Mouse (Mus musculus) stomach, postnatal 0 days (tissue): ENCODE data around the gene Actg1. TPM values are rescaled to one million over a fixed set of nuclear protein-coding genes. Genes with fewer than 3 reads are reported as not detected.
A peak's percentile ranks its signal among the peaks of the same experiment; 100 is the strongest.

Experiments
- ATAC-seq: fragments of 200-750 bp; cut with Nextera tagmentation; 2 replicates; pipeline ENCODE4 v1.8.0; 2017; ENCODE audit not compliant: low FRiP score, low TSS enrichment
- DNase-seq: peaks from one replicate; pipeline ENCODE4 v3.0.0-alpha.2; 2016; ENCODE audit warnings: low spot score
- H3K27ac ChIP-seq: fragments of 300-500 bp; sonication (generic); replicated peaks from 2 replicates; pipeline ENCODE4 v1.5.1; 2014; ENCODE audit warnings: mild to moderate bottlenecking, control low read depth
- H3K27me3 ChIP-seq: fragments of 300-500 bp; sonication (generic); 2 replicates; pipeline ENCODE4 v1.6.1; 2014; ENCODE audit warnings: low read length; ENCODE audit not compliant: control insufficient read depth, insufficient read depth
- H3K36me3 ChIP-seq: fragments of 300-500 bp; sonication (generic); 2 replicates; pipeline ENCODE4 v1.6.1; 2014; ENCODE audit warnings: low read length, mixed read lengths; ENCODE audit not compliant: control insufficient read depth, insufficient read depth
- H3K4me1 ChIP-seq: fragments of 300-500 bp; sonication (generic); replicated peaks from 2 replicates; pipeline ENCODE4 v1.6.1; 2014; ENCODE audit warnings: antibody characterized with exemption; ENCODE audit not compliant: control insufficient read depth, insufficient read depth
- H3K4me2 ChIP-seq: fragments of 300-500 bp; sonication (generic); replicated peaks from 2 replicates; pipeline ENCODE4 v1.6.1; 2014; ENCODE audit warnings: low read depth, mild to moderate bottlenecking, control low read depth, moderate library complexity
- H3K4me3 ChIP-seq: fragments of 300-500 bp; sonication (generic); 2 replicates; pipeline ENCODE4 v1.5.1; 2014; ENCODE audit warnings: low read depth, low read length, control low read depth
- H3K9ac ChIP-seq: fragments of 300-500 bp; sonication (generic); 2 replicates; pipeline ENCODE4 v1.6.1; 2014; ENCODE audit warnings: mild to moderate bottlenecking, low read length, control low read depth, mixed read lengths
- H3K9me3 ChIP-seq: fragments of 300-500 bp; sonication (generic); 2 replicates; pipeline ENCODE4 v1.6.1; 2016; ENCODE audit warnings: low read length; ENCODE audit not compliant: control insufficient read depth
- CTCF ChIP-seq: IDR thresholded peaks from 2 replicates; pipeline ENCODE4 v1.5.1; 2016; ENCODE audit warnings: antibody characterized with exemption, low read depth, mild to moderate bottlenecking, moderate library complexity
- EP300 ChIP-seq: optimal IDR thresholded peaks from 2 replicates; pipeline ENCODE3; 2016; ENCODE audit warnings: antibody characterized with exemption
- WGBS: fragments of 180-500 bp; shearing (Covaris S2); extraction: QIAGEN DNeasy Blood & Tissue Kit; methylation state at CpG from one replicate; pipeline ENCODE4 v1.1.7; 2014; 5-methylcytosine and 5-hydroxymethylcytosine counted together
- polyA plus RNA-seq: library from polyadenylated mRNA; unstranded; fragments of >200 nt; fragmentation: Nextera tagmentation; extraction: Ambion mirVana; gene quantifications from 2 replicates; pipeline ENCODE4 v1.2.1, GENCODE M21; 2015

Gene Actg1
- polyA plus RNA-seq, 1 experiment from 2014 or later: 2,268 TPM

GRCm38 (mm10) chr11:120317456-120317855, 30.9 kb downstream of the Actg1 start:
- H3K9ac ChIP-seq: no peak overlapping the region
- no peaks in the 10 kb centered on the region; the same call in none of the 2 replicates for H3K4me1 ChIP-seq
- DNase-seq: peak; percentile 29
- no peak overlapping the region for H3K4me2 ChIP-seq
- no peak for ATAC-seq
- H3K27ac ChIP-seq: peak overlapping the region; percentile 98
- H3K27me3 ChIP-seq: no peaks in the 10 kb centered on the region
- WGBS: 40% methylated on average over 7 of the region's 7 CpGs
- H3K36me3 ChIP-seq: no peaks in the 10 kb centered on the region
- TF ChIP-seq EP300 (no peak), CTCF (no peak)
- no peak overlapping the region for H3K4me3 ChIP-seq
- H3K9me3 ChIP-seq: no peaks in the 10 kb centered on the region

GRCm38 (mm10) chr11:120316690-120317254, 31.6 kb downstream of the Actg1 start:
- Histone ChIP-seq H3K27me3 (no peaks in the 10 kb centered on the region), H3K9me3 (no peaks in the 10 kb centered on the region), H3K9ac (peak overlapping the region; percentile 79), H3K4me3 (peak overlapping the region; percentile 47), H3K4me2 (peak overlapping the region; percentile 87), H3K4me1 (no peaks in the 10 kb centered on the region; the same call in none of the 2 replicates), H3K36me3 (no peaks in the 10 kb centered on the region), H3K27ac (peak overlapping the region; percentile 98)
- TF ChIP-seq CTCF (no peak; the same call in 1 of the 2 replicates), EP300 (no peak)
- 18% methylated on average over 13 of the region's 13 CpGs for WGBS
- DNase-seq: peak; percentile 75
- peak; percentile 25 for ATAC-seq

- peak; percentile 94 for DNase-seq
- 1% methylated on average over 37 of the region's 37 CpGs for WGBS
- ATAC-seq: peak; percentile 93
- TF ChIP-seq CTCF (no peak), EP300 (no peak)
- Histone ChIP-seq H3K36me3 (no peaks in the 10 kb centered on the region), H3K27me3 (no peaks in the 10 kb centered on the region), H3K4me2 (peak overlapping the region; percentile 87), H3K4me1 (peaks cover 2% of the 10 kb centered on the region), H3K4me3 (peak overlapping the region; percentile 47), H3K27ac (peak overlapping the region; percentile 98), H3K9ac (peak overlapping the region; percentile 79), H3K9me3 (no peaks in the 10 kb centered on the region)
Observed at GRCm38 (mm10) chr11:120315832-120316689, 32.3 kb downstream of the Actg1 start.

- Histone ChIP-seq H3K4me2 (peak overlapping the region; percentile 87), H3K4me3 (peak overlapping the region; percentile 47; the same call in 1 of the 2 replicates), H3K9ac (peak overlapping the region; percentile 24; the same call in 1 of the 2 replicates), H3K27ac (peak overlapping the region; percentile 98), H3K36me3 (no peaks in the 10 kb centered on the region), H3K27me3 (no peaks in the 10 kb centered on the region), H3K9me3 (no peaks in the 10 kb centered on the region), H3K4me1 (peaks cover 2% of the 10 kb centered on the region)
- ATAC-seq: peak; percentile 32; the same call in 1 of the 2 replicates
- TF ChIP-seq CTCF: no peak
- no peak for TF ChIP-seq EP300
- WGBS: 21% methylated on average over 4 of the region's 4 CpGs
- peak; percentile 55 for DNase-seq
Observed at GRCm38 (mm10) chr11:120315416-120315761, 33.0 kb downstream of the Actg1 start.

GRCm38 (mm10) chr11:120314721-120315415, 33.5 kb downstream of the Actg1 start:
- H3K36me3 ChIP-seq: no peaks in the 10 kb centered on the region
- H3K27ac ChIP-seq: peak overlapping the region; percentile 98
- TF ChIP-seq CTCF (no peak), EP300 (no peak)
- peak overlapping the region; percentile 87 for H3K4me2 ChIP-seq
- no peak overlapping the region for H3K9ac ChIP-seq
- ATAC-seq: no peak
- H3K9me3 ChIP-seq: no peaks in the 10 kb centered on the region
- DNase-seq: peak; percentile 29
- 50% methylated on average over 16 of the region's 16 CpGs for WGBS
- peaks cover 2% of the 10 kb centered on the region for H3K4me1 ChIP-seq
- H3K27me3 ChIP-seq: no peaks in the 10 kb centered on the region
- H3K4me3 ChIP-seq: no peak overlapping the region
